Mouse (Mus musculus) embryonic facial prominence, embryonic 13.5 days (tissue): ENCODE measurements around the gene Dach1. TPM values are rescaled to one million over a fixed set of nuclear protein-coding genes. Genes with fewer than 3 reads are reported as not detected.

Experiments used
- ATAC-seq: fragments of 200-750 bp; cut with Nextera tagmentation; 2 replicates; pipeline ENCODE4 v1.8.0; 2017; ENCODE audit warnings: low read depth; ENCODE audit not compliant: insufficient number of reproducible peaks, insufficient read depth, low FRiP score, low TSS enrichment
- H3K27ac ChIP-seq: fragments of 300-500 bp; sonication (generic); 2 replicates; pipeline ENCODE4 v1.5.1; 2015; ENCODE audit warnings: moderate library complexity, mild to moderate bottlenecking, inconsistent platforms
- H3K27me3 ChIP-seq: fragments of 300-500 bp; sonication (generic); 2 replicates; pipeline ENCODE4 v1.6.1; 2015; ENCODE audit warnings: mild to moderate bottlenecking, inconsistent platforms
- H3K36me3 ChIP-seq: fragments of 300-500 bp; sonication (generic); 2 replicates; pipeline ENCODE4 v1.6.1; 2015; ENCODE audit warnings: mild to moderate bottlenecking, inconsistent platforms
- H3K4me1 ChIP-seq: fragments of 300-500 bp; sonication (generic); 2 replicates; pipeline ENCODE4 v1.6.1; 2015; ENCODE audit warnings: inconsistent platforms
- H3K4me2 ChIP-seq: fragments of 300-500 bp; sonication (generic); 2 replicates; pipeline ENCODE4 v1.6.1; 2015; ENCODE audit warnings: moderate library complexity, mild to moderate bottlenecking, inconsistent platforms
- H3K4me3 ChIP-seq: fragments of 300-500 bp; sonication (generic); 2 replicates; pipeline ENCODE4 v1.5.1; 2015; ENCODE audit warnings: mild to moderate bottlenecking, inconsistent platforms
- H3K9ac ChIP-seq: fragments of 300-500 bp; sonication (generic); 2 replicates; pipeline ENCODE4 v1.6.1; 2015; ENCODE audit warnings: mild to moderate bottlenecking, inconsistent platforms
- H3K9me3 ChIP-seq: fragments of 300-500 bp; sonication (generic); 2 replicates; pipeline ENCODE4 v1.6.1; 2016; ENCODE audit warnings: inconsistent platforms
- WGBS: fragments of 180-500 bp; shearing (Covaris S2); methylation state at CpG from one replicate; pipeline ENCODE4 v1.1.7; 2015; ENCODE audit warnings: mixed read lengths; 5-methylcytosine and 5-hydroxymethylcytosine counted together
- polyA plus RNA-seq: library from polyadenylated mRNA; unstranded; fragments of >200 nt; fragmentation: Nextera tagmentation; extraction: Ambion mirVana; gene quantifications from 2 replicates; pipeline ENCODE4 v1.2.1, GENCODE M21; 2015

Gene Dach1
- polyA plus RNA-seq, 1 experiment from 2014 or later, result 3.1 TPM

GRCm38 (mm10) chr14:98156753-98157152 is 12.8 kb downstream of the Dach1 start:
- Histone ChIP-seq H3K9ac (no peak overlapping the region), H3K9me3 (no peaks in the 10 kb centered on the region), H3K36me3 (no peaks in the 10 kb centered on the region), H3K27me3 (no peaks in the 10 kb centered on the region), H3K4me3 (no peak overlapping the region), H3K27ac (no peak overlapping the region), H3K4me2 (no peak overlapping the region), H3K4me1 (no peaks in the 10 kb centered on the region)
- WGBS, result 57% methylated on average over 7 of the region's 7 CpGs
- ATAC-seq, result no peak

DNA sequence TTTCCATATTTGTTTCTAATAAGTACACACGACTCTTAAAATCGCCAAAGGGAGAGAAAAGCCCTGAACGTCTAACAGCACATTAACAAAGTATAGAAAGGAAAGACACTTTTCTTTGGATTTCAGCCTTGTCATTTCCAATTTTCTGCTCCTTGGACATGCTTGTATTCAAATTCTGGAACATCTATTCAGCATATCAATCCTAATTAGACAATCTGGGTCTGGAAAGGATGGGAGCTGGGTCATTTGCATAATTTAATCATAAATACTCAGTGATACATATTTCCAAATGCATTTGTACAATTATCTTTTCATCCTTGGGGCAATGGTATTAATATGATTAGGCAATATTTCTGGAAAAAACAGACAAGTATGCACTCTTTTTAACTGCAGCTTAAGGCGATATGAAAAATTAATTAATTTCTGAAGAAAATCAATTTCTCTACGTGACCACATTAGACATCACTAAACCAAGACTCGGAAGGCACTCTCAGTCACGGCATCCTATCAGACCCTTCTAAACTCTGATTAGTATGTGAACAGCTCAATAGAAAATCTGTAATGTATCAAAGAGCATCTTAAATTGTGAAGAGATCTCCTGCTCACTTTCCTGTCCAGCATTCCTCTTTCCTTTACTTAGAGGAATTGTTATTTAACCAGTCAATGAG is 13.7 kb downstream of the Dach1 start:
- ATAC-seq, result no peak
- Histone ChIP-seq H3K4me2 (no peak overlapping the region), H3K27me3 (no peaks in the 10 kb centered on the region), H3K9ac (no peak overlapping the region), H3K36me3 (no peaks in the 10 kb centered on the region), H3K9me3 (no peaks in the 10 kb centered on the region), H3K4me1 (no peaks in the 10 kb centered on the region), H3K4me3 (no peak overlapping the region), H3K27ac (no peak overlapping the region)
- WGBS, result 80% methylated on average over 7 of the region's 7 CpGs

GRCm38 (mm10) chr14:98154832-98155422 is 14.6 kb downstream of the Dach1 start:
- ATAC-seq, result no peak
- no peaks in the 10 kb centered on the region for H3K27me3 ChIP-seq
- H3K27ac ChIP-seq, result no peak overlapping the region
- no peaks in the 10 kb centered on the region for H3K4me1 ChIP-seq
- H3K4me3 ChIP-seq, result no peak overlapping the region
- H3K36me3 ChIP-seq, result no peaks in the 10 kb centered on the region
- H3K4me2 ChIP-seq, result no peak overlapping the region
- 76% methylated on average over 7 of the region's 7 CpGs for WGBS
- no peaks in the 10 kb centered on the region for H3K9me3 ChIP-seq
- H3K9ac ChIP-seq, result no peak overlapping the region

- Histone ChIP-seq H3K9ac (no peak overlapping the region), H3K9me3 (no peaks in the 10 kb centered on the region), H3K27ac (no peak overlapping the region), H3K36me3 (no peaks in the 10 kb centered on the region), H3K27me3 (no peaks in the 10 kb centered on the region), H3K4me2 (no peak overlapping the region), H3K4me3 (no peak overlapping the region), H3K4me1 (no peaks in the 10 kb centered on the region)
- ATAC-seq, result no peak
- 70% methylated on average over 2 of the region's 2 CpGs for WGBS
These were observed 27.8 kb downstream of the Dach1 start for GRCm38 (mm10) chr14:98141758-98142157.

GRCm38 (mm10) chr14:98138873-98139665 is 30.5 kb downstream of the Dach1 start:
- 54% methylated on average over 3 of the region's 3 CpGs for WGBS
- no peaks in the 10 kb centered on the region for H3K36me3 ChIP-seq

DNA sequence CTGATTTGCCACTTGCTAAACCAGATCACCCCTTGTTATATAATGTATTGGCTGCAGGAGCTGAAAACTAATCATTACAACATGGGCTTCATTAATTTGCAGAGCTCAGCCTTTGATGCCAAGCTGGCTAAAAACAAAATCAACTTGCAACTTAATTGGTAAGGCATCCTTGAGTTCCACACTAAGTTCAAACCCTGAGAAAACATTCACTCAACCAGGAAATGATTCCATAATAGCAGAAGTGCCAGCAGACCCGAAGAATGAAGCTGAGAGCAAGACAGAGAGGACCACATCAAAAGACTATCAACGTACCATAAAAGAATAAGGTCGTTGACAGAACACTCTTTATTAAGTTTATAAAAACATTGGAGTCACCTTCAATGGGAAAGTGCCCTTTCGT is 35.0 kb downstream of the Dach1 start:
- no peaks in the 10 kb centered on the region for H3K36me3 ChIP-seq
- H3K4me2 ChIP-seq, result no peak overlapping the region
- no peak overlapping the region for H3K4me3 ChIP-seq
- no peaks in the 10 kb centered on the region for H3K4me1 ChIP-seq
- ATAC-seq, result no peak
- 39% methylated on average over 4 of the region's 4 CpGs for WGBS
- no peaks in the 10 kb centered on the region for H3K27me3 ChIP-seq
- H3K9ac ChIP-seq, result no peak overlapping the region
- H3K9me3 ChIP-seq, result no peaks in the 10 kb centered on the region
- no peak overlapping the region for H3K27ac ChIP-seq

More at GRCm38 (mm10) chr14:98138873-98139665, 30.5 kb downstream of the Dach1 start:
- H3K4me1 ChIP-seq, result no peaks in the 10 kb centered on the region
- H3K4me2 ChIP-seq, result no peak overlapping the region
- no peak overlapping the region for H3K4me3 ChIP-seq
- H3K9me3 ChIP-seq, result no peaks in the 10 kb centered on the region
- ATAC-seq, result no peak
- H3K27ac ChIP-seq, result no peak overlapping the region
- H3K27me3 ChIP-seq, result no peaks in the 10 kb centered on the region
- no peak overlapping the region for H3K9ac ChIP-seq

DNA sequence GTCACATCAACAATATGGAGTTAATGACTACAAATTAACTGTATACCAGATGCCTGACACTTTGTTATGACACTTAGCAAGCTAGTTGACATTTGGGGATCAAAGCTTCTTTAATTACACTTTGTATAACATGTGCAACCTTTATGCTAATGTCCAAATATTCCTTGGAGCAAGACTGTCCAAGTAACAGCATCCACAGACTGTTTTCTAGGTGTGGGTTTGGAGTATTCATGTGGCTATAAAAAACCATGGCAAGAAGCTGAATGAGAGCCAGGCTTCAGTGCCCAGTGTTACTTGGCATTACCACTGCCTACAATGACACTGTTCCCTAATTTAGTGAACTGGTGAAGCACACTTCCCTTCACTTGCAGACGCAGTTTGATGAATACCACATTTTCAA is 46.5 kb downstream of the Dach1 start:
- Histone ChIP-seq H3K27ac (no peak overlapping the region), H3K9me3 (no peaks in the 10 kb centered on the region), H3K4me2 (no peak overlapping the region), H3K36me3 (no peaks in the 10 kb centered on the region), H3K9ac (no peak overlapping the region), H3K4me3 (no peak overlapping the region), H3K4me1 (no peaks in the 10 kb centered on the region), H3K27me3 (no peaks in the 10 kb centered on the region)
- WGBS, result 48% methylated on average over 1 of the region's 1 CpGs
- ATAC-seq, result no peak

- H3K9me3 ChIP-seq, result no peaks in the 10 kb centered on the region
- H3K4me2 ChIP-seq, result no peak overlapping the region
- H3K4me3 ChIP-seq, result no peak overlapping the region
- no peak for ATAC-seq
- H3K4me1 ChIP-seq, result no peaks in the 10 kb centered on the region
- H3K27me3 ChIP-seq, result no peaks in the 10 kb centered on the region
- no peak overlapping the region for H3K27ac ChIP-seq
- H3K9ac ChIP-seq, result no peak overlapping the region
- H3K36me3 ChIP-seq, result no peaks in the 10 kb centered on the region
- WGBS, result 56% methylated on average over 1 of the region's 1 CpGs
These were observed 52.9 kb downstream of the Dach1 start for GRCm38 (mm10) chr14:98116627-98117026.

DNA sequence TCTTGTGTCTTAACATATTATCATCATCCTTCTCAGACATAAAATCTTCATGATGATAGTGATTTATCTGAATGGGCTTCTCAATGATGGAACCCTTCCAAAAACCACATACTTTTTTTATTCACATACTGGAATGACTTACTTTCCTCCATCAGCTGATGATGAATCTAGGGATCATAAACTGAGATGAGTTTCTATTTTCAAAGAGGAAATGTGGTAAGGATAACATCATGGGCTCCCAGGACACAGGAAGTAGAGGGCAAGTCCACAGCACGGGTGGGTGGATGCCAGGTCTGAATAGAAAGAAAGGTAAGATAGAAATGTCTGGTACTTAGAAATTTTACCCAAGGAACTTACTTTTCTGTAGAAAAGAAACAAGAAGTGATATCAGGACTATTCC is 56.5 kb downstream of the Dach1 start:
- H3K4me3 ChIP-seq, result no peak overlapping the region
- H3K4me1 ChIP-seq, result no peaks in the 10 kb centered on the region
- 61% methylated on average over 1 of the region's 1 CpGs for WGBS
- ATAC-seq, result no peak
- H3K27me3 ChIP-seq, result no peaks in the 10 kb centered on the region
- H3K36me3 ChIP-seq, result no peaks in the 10 kb centered on the region
- H3K9me3 ChIP-seq, result no peaks in the 10 kb centered on the region
- H3K4me2 ChIP-seq, result no peak overlapping the region
- H3K9ac ChIP-seq, result no peak overlapping the region
- no peak overlapping the region for H3K27ac ChIP-seq

DNA sequence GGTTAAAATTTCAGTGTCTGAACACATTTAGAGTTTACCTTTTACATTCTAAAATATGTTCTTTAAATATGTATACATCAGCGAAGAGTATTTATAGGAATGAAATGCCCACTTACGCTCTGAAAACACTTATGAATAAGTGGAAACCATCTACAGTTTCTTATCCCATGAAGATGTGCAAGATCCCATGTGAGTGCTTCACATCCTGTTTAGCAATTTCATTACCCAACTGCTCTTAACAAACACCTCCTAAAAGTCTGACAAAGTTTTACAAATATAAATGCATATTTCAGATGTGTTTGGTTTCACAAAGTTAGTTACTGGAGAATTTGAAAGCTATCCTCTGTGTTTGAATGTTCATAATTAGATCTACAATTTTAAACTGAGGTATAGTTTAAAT is 59.6 kb downstream of the Dach1 start:
- Histone ChIP-seq H3K4me2 (no peak overlapping the region), H3K4me1 (no peaks in the 10 kb centered on the region), H3K4me3 (no peak overlapping the region), H3K27me3 (no peaks in the 10 kb centered on the region), H3K36me3 (no peaks in the 10 kb centered on the region), H3K27ac (no peak overlapping the region), H3K9me3 (no peaks in the 10 kb centered on the region), H3K9ac (no peak overlapping the region)
- no peak for ATAC-seq
- 93% methylated on average over 2 of the region's 2 CpGs for WGBS

- H3K4me3 ChIP-seq, result no peak overlapping the region
- no peaks in the 10 kb centered on the region for H3K27me3 ChIP-seq
- no peak overlapping the region for H3K4me2 ChIP-seq
- 14% methylated on average over 3 of the region's 3 CpGs for WGBS
- no peaks in the 10 kb centered on the region for H3K4me1 ChIP-seq
- no peaks in the 10 kb centered on the region for H3K9me3 ChIP-seq
- H3K9ac ChIP-seq, result no peak overlapping the region
- no peak for ATAC-seq
- no peaks in the 10 kb centered on the region for H3K36me3 ChIP-seq
- no peak overlapping the region for H3K27ac ChIP-seq
These were observed 60.8 kb downstream of the Dach1 start for GRCm38 (mm10) chr14:98108764-98109163.

DNA sequence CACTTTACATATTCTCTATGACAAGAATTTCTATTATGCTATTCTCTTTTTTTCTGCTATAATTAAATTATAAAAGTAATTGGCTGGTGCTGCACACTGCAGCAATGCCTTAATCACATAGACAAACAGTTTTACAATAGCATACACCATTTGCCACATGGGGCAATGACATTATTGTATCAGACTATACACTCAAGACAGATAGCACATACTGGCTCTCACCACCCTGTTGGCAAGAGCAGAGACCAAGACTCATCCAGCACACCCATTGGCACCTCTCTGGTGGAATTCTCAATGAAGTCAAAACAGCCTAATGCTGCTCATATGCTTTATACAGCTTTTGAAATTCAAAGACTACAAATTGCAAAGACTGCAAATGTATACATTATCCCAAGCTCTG is 63.4 kb downstream of the Dach1 start:
- no peak overlapping the region for H3K4me2 ChIP-seq
- H3K36me3 ChIP-seq, result no peaks in the 10 kb centered on the region
- H3K27ac ChIP-seq, result no peak overlapping the region
- no peak for ATAC-seq
- no peaks in the 10 kb centered on the region for H3K27me3 ChIP-seq
- no peak overlapping the region for H3K9ac ChIP-seq
- no peaks in the 10 kb centered on the region for H3K9me3 ChIP-seq
- H3K4me1 ChIP-seq, result no peaks in the 10 kb centered on the region
- H3K4me3 ChIP-seq, result no peak overlapping the region
